In the genomic region with DNA sequence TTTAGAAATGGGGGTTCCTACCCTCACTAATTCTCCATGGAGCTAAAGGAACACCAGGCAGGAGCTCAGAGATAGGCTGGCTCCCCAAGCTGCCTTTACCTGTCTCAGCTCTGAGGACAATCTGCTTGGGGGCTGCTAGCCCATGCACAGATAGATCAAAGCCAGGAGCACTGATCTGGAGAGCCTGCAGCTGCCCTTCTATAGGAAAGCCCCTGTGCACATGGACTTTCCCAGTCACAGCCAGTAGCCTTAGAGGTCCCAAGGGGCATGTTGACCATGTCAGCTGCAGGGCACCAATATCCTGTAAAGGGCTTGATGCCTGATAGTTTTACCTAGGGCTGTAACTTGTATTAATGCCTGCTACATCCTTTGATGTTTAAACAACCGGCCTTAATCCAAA, we compare ENCODE assay signal across 21 mouse cellular contexts.
"Had no signal": no experiment of that assay in that cellular context is flagged by ENCODE, and none has a peak within 500 bp of the region (broad histone marks: within the 10 kb centered on the region; RNA-seq: fewer than 3 reads in every experiment).

No protein-coding gene starts in this region.

- H3K4me2 ChIP-seq: liver, embryonic 12.5 days; lung, embryonic 14.5 days; midbrain, embryonic 13.5 days; midbrain, embryonic 15.5 days; neural tube, embryonic 13.5 days; neural tube, embryonic 15.5 days; stomach, embryonic 15.5 days had no signal

- H3K4me1 ChIP-seq: stomach, embryonic 15.5 days had no signal

- ATAC-seq: liver, embryonic 12.5 days; midbrain, embryonic 13.5 days; midbrain, embryonic 15.5 days had no signal

- H3K9ac ChIP-seq: liver, embryonic 12.5 days; liver, embryonic 14.5 days; lung, embryonic 14.5 days; midbrain, embryonic 13.5 days; midbrain, embryonic 15.5 days; neural tube, embryonic 13.5 days; neural tube, embryonic 15.5 days; stomach, embryonic 15.5 days had no signal

- H3K27ac ChIP-seq: liver, embryonic 12.5 days; liver, embryonic 14.5 days; midbrain, embryonic 10.5 days; midbrain, embryonic 13.5 days; midbrain, embryonic 15.5 days; neural tube, embryonic 13.5 days; neural tube, embryonic 15.5 days; stomach, embryonic 15.5 days; stomach, postnatal 0 days had no signal

- DNase-seq: lung, adult 18-20 months; lung, embryonic 14.5 days; lung, postnatal 14 days; lung, postnatal 4 days; retina, postnatal 1 day; right cerebral cortex, adult 18-20 months; right cerebral cortex, postnatal 25 days; right cerebral cortex, postnatal 4 days; thymus, adult 2 months; thymus, postnatal 25 days; thymus, postnatal 4 days had no signal

- H3K27me3 ChIP-seq: liver, embryonic 12.5 days; neural tube, embryonic 13.5 days; neural tube, embryonic 15.5 days; stomach, embryonic 15.5 days had no signal

- H3K4me3 ChIP-seq: liver, embryonic 12.5 days; midbrain, embryonic 10.5 days; midbrain, embryonic 13.5 days; midbrain, embryonic 15.5 days; myocyte; neural tube, embryonic 13.5 days; neural tube, embryonic 15.5 days; stomach, embryonic 15.5 days had no signal

- H3K9me3 ChIP-seq: liver, embryonic 12.5 days; midbrain, embryonic 10.5 days; midbrain, embryonic 13.5 days; midbrain, embryonic 15.5 days; neural tube, embryonic 13.5 days; neural tube, embryonic 15.5 days; stomach, embryonic 15.5 days had no signal

- H3K36me3 ChIP-seq: midbrain, embryonic 15.5 days had no signal
